Mouse (Mus musculus): ENCODE measurements at regions not wholly inside any gene's neighbourhood (a gene's known extent, or its start where the extent isn't known, plus 50 kb on each side); places are given as distances from the start of the nearest gene placed in this dataset.

DNA sequence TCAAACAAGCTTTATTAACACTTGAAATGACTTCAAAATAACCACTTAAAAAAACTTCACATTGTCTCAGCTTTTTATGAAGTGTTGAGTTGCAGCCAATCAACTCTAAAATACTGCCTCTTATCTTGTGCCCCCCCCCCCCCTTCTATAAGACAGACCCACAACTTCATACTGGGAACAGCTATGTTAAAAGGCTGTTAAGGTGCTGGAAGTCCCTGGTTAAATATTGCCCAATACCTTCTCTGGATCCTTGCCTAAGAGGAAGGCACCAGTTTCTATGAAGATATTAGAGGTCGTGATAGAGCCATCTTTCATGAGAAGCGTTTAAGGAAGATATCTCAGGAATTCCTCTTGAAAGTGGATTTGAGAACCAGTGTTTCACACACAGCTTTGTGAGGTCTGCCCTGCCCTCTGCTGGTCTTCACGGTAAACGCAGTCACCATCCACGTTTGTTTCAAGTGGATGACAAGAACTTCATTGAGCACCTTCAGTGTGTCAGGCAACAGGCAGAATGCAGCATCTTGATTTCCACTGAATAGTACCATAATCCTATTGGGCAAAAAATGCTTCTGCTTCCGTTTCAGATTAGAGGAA lies 75.2 kb upstream of the Arntl start:
- Histone ChIP-seq H3K4me3 (ENCODE audit: insufficient read depth, low read length) (no peak overlapping the region), H3K4me1 (ENCODE audit: control insufficient read depth, insufficient read depth, low read length) (no peaks in the 10 kb centered on the region), H3K27ac (ENCODE audit: insufficient read depth, low read length) (no peak overlapping the region)
- TF ChIP-seq POLR2A (IDR thresholded peaks at IDR 0.05; ENCODE audit: extremely low read depth, insufficient read depth, low read length) (no peak), CTCF (IDR thresholded peaks at IDR 0.05; ENCODE audit: extremely low read depth, insufficient read depth, low read length) (peak; percentile 99)

DNA sequence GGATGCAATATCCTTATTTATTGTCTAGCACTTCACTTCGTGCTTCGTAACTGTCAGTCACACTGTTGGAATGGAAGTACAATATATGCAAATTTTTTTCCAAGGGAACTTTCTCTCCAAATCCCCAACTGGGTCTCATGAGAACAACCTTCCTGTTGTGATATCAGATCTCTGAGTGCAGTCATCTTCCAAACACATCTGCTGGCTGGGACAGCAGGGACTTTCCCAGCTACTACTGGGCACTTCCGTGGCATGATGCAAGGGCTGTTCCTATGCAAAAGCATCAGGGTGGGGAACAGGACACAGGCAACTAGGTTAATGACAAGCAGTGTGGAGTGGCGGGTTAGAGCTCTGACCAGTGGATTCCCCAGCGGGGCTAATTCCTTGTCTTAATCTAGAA lies 73.4 kb upstream of the Arntl start:
- H3K4me1 ChIP-seq (ENCODE audit: control insufficient read depth, insufficient read depth, low read length): no peaks in the 10 kb centered on the region
- H3K4me3 ChIP-seq (ENCODE audit: insufficient read depth, low read length): no peak overlapping the region
- TF ChIP-seq CTCF (IDR thresholded peaks at IDR 0.05; ENCODE audit: extremely low read depth, insufficient read depth, low read length) (no peak), POLR2A (IDR thresholded peaks at IDR 0.05; ENCODE audit: extremely low read depth, insufficient read depth, low read length) (no peak)
- H3K27ac ChIP-seq (ENCODE audit: insufficient read depth, low read length): no peak overlapping the region

DNA sequence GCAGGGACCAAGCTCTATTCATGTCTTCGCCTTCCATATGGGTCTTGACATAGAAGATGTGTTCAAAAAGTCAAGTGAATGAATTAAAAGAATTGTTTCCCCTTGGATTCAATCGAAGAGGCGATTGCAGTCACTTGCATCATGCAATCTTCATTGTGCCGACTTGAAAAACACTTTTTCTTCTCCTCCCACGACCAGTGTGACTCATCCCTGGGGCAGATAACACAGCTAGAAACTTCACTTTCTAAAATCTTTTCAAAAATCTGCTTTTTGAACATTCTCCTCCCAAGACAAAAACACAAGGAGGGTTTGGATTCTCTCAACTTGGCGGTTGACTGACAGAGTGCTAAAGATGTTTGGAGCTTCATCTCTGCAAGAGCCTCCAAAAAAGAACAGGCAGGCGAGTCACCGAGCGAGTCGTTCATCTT lies 67.2 kb upstream of the Arntl start:
- Histone ChIP-seq H3K27ac (ENCODE audit: insufficient read depth, low read length) (peak overlapping the region; percentile 12; the same call in 1 of the 2 replicates), H3K4me1 (ENCODE audit: control insufficient read depth, insufficient read depth, low read length) (peaks cover 9% of the 10 kb centered on the region), H3K4me3 (ENCODE audit: insufficient read depth, low read length) (no peak overlapping the region)
- no peak for TF ChIP-seq CTCF (IDR thresholded peaks at IDR 0.05; ENCODE audit: extremely low read depth, insufficient read depth, low read length)
- no peak for TF ChIP-seq POLR2A (IDR thresholded peaks at IDR 0.05; ENCODE audit: extremely low read depth, insufficient read depth, low read length)

DNA sequence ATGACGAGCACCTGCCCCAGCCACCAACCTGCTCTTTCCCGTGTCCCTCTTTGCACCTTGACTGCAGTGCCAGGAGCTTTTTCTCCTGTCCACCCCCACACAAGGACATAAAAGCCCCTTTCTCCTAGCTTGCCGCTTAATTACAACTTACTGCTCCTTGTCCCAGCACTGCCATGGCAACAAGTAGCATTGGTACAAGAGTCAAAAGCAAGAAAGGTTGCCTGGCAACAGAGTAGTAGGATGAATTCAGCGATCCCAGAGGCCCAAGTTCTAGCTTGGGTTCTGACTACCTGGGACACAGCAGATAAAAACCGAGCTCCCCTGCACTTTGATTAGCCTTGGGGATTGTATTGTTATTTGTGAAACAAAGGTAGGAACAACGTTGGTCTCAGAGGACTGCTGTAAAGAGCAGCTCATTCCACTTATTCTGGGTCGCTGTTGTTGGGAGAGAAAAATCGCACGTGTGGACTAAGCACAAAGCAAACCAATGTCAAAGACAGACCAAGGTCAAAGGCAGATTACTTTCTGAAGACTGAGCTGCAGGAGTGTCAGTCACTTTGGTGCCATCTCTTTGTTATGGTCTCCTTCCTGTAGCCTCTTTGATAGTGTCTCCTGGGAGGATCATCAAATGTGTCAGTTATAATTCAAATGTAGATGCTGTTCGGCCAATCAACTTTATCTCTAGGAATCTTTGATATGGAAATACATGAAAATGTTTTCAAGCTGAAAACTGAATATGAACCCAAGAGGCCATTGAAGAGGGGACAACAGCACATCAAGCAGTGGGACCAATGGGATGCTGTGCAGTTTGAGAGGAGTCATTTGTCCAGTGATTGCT lies 65.2 kb upstream of the Arntl start:
- Histone ChIP-seq H3K27ac (ENCODE audit: insufficient read depth, low read length) (no peak overlapping the region), H3K4me3 (ENCODE audit: insufficient read depth, low read length) (no peak overlapping the region), H3K4me1 (ENCODE audit: control insufficient read depth, insufficient read depth, low read length) (peaks cover 9% of the 10 kb centered on the region)
- no peak for TF ChIP-seq CTCF (IDR thresholded peaks at IDR 0.05; ENCODE audit: extremely low read depth, insufficient read depth, low read length)

DNA sequence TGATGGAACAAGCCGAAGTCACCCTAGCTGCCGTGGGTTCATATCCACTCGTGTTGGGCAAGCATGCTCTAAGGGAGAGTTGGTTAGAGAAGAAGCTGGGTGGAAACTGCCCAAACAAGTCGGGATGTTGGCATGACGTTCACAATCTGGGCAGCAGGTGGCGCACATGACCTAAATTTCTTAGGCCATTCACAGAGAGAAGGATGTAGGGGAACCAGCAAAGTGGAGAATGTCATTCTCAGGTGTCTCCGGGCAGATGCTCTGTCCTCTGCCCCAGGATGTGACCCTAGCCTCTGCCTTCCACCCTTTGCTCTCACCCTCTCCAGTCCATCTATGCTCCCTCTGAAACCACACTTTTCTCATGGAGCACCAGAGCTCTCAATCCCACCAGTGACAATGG lies 63.7 kb upstream of the Arntl start:
- Histone ChIP-seq H3K4me1 (ENCODE audit: control insufficient read depth, insufficient read depth, low read length) (peaks cover 11% of the 10 kb centered on the region), H3K4me3 (ENCODE audit: insufficient read depth, low read length) (no peak overlapping the region), H3K27ac (ENCODE audit: insufficient read depth, low read length) (no peak overlapping the region)
- no peak for TF ChIP-seq POLR2A (IDR thresholded peaks at IDR 0.05; ENCODE audit: extremely low read depth, insufficient read depth, low read length)
- peak; percentile 99 for TF ChIP-seq CTCF (IDR thresholded peaks at IDR 0.05; ENCODE audit: extremely low read depth, insufficient read depth, low read length)

DNA sequence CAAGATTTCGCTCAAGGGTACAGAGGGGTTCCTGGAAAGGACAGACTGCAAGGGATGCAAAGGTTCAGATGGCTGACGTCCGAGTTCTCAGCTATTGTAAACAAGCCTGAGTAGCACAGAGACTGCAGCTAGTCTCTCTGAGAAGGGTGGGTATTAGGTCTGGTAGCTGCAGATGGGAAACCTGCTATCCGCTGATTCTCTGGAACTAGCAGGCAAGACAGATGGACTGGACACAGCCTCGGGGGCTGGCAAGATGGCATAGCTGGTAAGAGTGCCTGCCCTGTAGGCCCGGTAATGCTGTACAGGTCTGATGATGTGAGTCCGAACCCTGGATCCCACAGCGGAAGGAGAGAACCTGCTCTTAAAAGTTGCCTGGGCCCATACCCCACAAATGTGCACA lies 62.2 kb upstream of the Arntl start:
- H3K27ac ChIP-seq (ENCODE audit: insufficient read depth, low read length): no peak overlapping the region
- H3K4me3 ChIP-seq (ENCODE audit: insufficient read depth, low read length): no peak overlapping the region
- TF ChIP-seq CTCF (IDR thresholded peaks at IDR 0.05; ENCODE audit: extremely low read depth, insufficient read depth, low read length) (no peak), POLR2A (IDR thresholded peaks at IDR 0.05; ENCODE audit: extremely low read depth, insufficient read depth, low read length) (no peak)
- H3K4me1 ChIP-seq (ENCODE audit: control insufficient read depth, insufficient read depth, low read length): peaks cover 9% of the 10 kb centered on the region

DNA sequence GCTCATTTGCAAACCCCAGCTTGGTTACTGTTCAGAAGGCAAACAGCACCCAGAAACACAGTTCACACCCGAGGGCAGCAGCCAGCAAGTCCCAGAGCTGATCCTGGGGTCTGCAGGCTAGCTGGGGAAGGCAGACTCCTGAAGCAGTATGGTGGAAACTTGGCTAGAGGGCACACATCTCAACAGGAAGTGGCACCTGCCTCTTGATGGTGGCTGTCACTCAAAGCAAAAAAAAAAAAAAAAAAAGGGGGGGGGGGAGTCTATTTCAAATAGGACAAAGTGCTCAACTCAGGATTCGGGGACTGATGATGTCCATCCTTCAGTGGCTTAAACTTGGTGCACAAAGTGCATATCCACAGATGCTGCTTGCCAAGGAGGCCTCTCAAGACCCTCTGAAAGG lies 61.2 kb upstream of the Arntl start:
- Histone ChIP-seq H3K27ac (ENCODE audit: insufficient read depth, low read length) (no peak overlapping the region), H3K4me1 (ENCODE audit: control insufficient read depth, insufficient read depth, low read length) (peaks cover 8% of the 10 kb centered on the region)
- TF ChIP-seq CTCF (IDR thresholded peaks at IDR 0.05; ENCODE audit: extremely low read depth, insufficient read depth, low read length): no peak
- no peak for TF ChIP-seq POLR2A (IDR thresholded peaks at IDR 0.05; ENCODE audit: extremely low read depth, insufficient read depth, low read length)

DNA sequence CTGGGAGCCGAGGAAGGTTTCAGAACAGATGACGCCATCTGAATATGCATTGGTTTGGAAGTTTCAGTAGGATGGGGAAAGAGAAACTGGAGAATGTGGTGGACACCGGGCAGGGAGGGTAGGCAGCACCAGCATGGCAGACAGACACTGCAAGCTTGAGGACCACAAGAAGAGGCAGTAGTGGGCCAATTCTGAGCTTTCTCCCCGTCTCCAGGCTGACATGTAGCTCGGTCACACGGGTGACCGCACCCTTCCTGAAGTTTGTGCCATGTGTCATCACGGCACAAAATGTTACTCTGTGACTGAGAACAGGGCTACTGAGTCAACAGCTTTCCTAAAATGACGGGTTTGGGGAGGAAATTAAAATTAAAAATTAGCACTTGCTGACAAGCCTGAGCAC lies 60.7 kb upstream of the Arntl start:
- H3K4me1 ChIP-seq (ENCODE audit: control insufficient read depth, insufficient read depth, low read length): peaks cover 6% of the 10 kb centered on the region
- TF ChIP-seq POLR2A (IDR thresholded peaks at IDR 0.05; ENCODE audit: extremely low read depth, insufficient read depth, low read length) (no peak), CTCF (IDR thresholded peaks at IDR 0.05; ENCODE audit: extremely low read depth, insufficient read depth, low read length) (no peak)
- H3K4me3 ChIP-seq (ENCODE audit: insufficient read depth, low read length): no peak overlapping the region
- no peak overlapping the region for H3K27ac ChIP-seq (ENCODE audit: insufficient read depth, low read length)

More for the DNA sequence above, 61.2 kb upstream of the Arntl start:
- H3K4me3 ChIP-seq (ENCODE audit: insufficient read depth, low read length): no peak overlapping the region

DNA sequence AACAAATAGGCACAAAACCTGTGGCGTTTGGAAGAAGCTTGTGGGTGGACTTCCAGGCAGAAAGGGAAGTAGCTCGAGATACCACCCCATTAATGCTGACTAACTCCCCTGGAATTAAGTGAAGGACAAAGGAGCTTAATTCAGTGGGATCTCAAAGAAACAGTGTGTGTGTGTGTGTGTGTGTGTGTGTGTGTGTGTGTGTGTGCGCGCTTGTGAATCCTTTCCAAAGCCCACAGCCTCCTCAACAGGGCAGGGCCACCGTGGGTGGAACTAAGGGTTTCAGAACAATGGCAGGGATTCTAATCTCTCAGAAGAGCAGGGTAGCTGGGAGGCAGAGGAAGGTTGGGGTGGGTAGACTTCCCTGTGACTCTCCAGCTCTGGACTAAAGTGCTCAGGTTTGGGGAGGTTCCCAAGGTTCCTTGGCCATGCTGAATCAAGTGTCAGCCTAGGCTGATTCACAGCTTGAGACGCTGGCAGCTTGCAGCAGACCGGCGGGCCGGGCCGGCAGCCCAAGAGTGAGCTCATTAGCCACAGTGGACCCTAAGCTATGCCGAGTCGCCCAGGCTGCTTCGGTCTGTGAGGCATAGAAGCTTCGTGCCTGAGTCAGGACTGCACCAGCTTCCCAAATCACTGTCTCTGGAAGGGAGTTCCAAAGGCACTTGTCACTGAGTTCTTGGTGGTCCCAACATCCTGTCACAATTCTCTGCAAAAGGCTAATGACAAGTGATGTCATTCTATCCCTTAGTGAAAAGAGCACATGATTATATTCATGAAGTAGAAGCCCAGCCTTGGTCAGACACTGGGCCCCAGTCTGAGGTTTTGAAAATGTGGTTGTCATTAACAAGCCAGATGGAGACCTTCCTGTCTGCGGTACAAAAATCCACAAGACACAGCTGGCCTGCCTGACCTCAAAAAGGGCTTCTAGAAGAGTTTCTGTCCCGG lies 59.6 kb upstream of the Arntl start:
- Histone ChIP-seq H3K4me1 (ENCODE audit: control insufficient read depth, insufficient read depth, low read length) (peaks cover 3% of the 10 kb centered on the region), H3K27ac (ENCODE audit: insufficient read depth, low read length) (peak overlapping the region; percentile 45), H3K4me3 (ENCODE audit: insufficient read depth, low read length) (no peak overlapping the region)
- TF ChIP-seq CTCF (IDR thresholded peaks at IDR 0.05; ENCODE audit: extremely low read depth, insufficient read depth, low read length) (no peak), POLR2A (IDR thresholded peaks at IDR 0.05; ENCODE audit: extremely low read depth, insufficient read depth, low read length) (no peak)
